Mouse (Mus musculus) heart, embryonic 12.5 days (tissue): ENCODE measurements at regions not wholly inside any gene's neighbourhood (a gene's known extent, or its start where the extent isn't known, plus 50 kb on each side); places are given as distances from the start of the nearest gene placed in this dataset.

Source experiments
- ATAC-seq: fragments of 200-750 bp; cut with Nextera tagmentation; 2 replicates; pipeline ENCODE4 v1.8.0; 2017; ENCODE audit warnings: moderate TSS enrichment, moderate library complexity; ENCODE audit not compliant: insufficient number of reproducible peaks, low FRiP score
- H3K27ac ChIP-seq: fragments of 300-500 bp; sonication (generic); 2 replicates; pipeline ENCODE4 v1.5.1; 2016; ENCODE audit warnings: mild to moderate bottlenecking, moderate library complexity; ENCODE audit not compliant: poor library complexity, severe bottlenecking
- H3K27me3 ChIP-seq: fragments of 300-500 bp; sonication (generic); replicated peaks from 2 replicates; pipeline ENCODE4 v1.6.1; 2016; ENCODE audit warnings: mild to moderate bottlenecking, moderate library complexity
- H3K36me3 ChIP-seq: fragments of 300-500 bp; sonication (generic); 2 replicates; pipeline ENCODE4 v1.6.1; 2016; ENCODE audit warnings: mild to moderate bottlenecking, moderate library complexity
- H3K4me1 ChIP-seq: fragments of 300-500 bp; sonication (generic); replicated peaks from 2 replicates; pipeline ENCODE4 v1.6.1; 2016; ENCODE audit warnings: mild to moderate bottlenecking
- H3K4me2 ChIP-seq: fragments of 300-500 bp; sonication (generic); 2 replicates; pipeline ENCODE4 v1.6.1; 2016; ENCODE audit warnings: mild to moderate bottlenecking, moderate library complexity
- H3K4me3 ChIP-seq: fragments of 300-500 bp; sonication (generic); 2 replicates; pipeline ENCODE4 v1.5.1; 2016; ENCODE audit warnings: mild to moderate bottlenecking
- H3K9ac ChIP-seq: fragments of 300-500 bp; sonication (generic); 2 replicates; pipeline ENCODE4 v1.6.1; 2016; ENCODE audit warnings: mild to moderate bottlenecking, moderate library complexity
- H3K9me3 ChIP-seq: fragments of 300-500 bp; sonication (generic); replicated peaks from 2 replicates; pipeline ENCODE4 v1.6.1; 2016; ENCODE audit warnings: mild to moderate bottlenecking, moderate library complexity
- WGBS: fragments of 180-500 bp; shearing (Covaris S2); methylation state at CpG from one replicate; pipeline ENCODE4 v1.1.7; 2016; 5-methylcytosine and 5-hydroxymethylcytosine counted together

GRCm38 (mm10) chr3:149045343-149045742 is 55.0 kb upstream of the Adgrl2 start:
- ATAC-seq, result no peak
- Histone ChIP-seq H3K4me1 (0 out of 2 replicates have a peak, but pooled peaks cover 11% of the 10 kb centered on the region), H3K27ac (no peak overlapping the region), H3K9ac (no peak overlapping the region), H3K4me2 (no peak overlapping the region), H3K27me3 (0 out of 2 replicates have a peak, but pooled peaks cover 5% of the 10 kb centered on the region), H3K36me3 (no peaks in the 10 kb centered on the region), H3K4me3 (no peak overlapping the region), H3K9me3 (no peaks in the 10 kb centered on the region)
- 57% methylated on average over 5 of the region's 5 CpGs for WGBS

DNA sequence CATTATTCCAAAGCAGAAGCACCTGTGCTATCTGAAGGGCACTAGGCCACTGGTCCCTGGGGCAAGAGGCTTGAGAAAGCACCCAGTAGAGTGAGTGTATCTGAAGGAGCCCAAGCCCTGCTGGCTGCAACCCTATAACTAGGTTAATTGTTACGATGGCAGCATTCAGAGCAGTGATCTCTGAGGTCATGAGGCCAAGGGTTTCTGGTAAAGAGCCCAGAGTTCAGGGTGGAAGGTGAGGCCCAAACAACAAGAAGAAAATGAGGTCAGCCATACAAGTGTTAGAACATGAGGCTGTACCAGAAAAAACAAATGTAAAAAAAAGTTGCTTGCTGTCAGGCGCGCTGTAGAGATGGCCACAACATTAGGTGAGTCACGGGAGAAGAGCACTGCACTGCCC is 53.5 kb upstream of the Adgrl2 start:
- Histone ChIP-seq H3K4me2 (no peak overlapping the region), H3K4me3 (no peak overlapping the region), H3K4me1 (peaks cover 16% of the 10 kb centered on the region; the same call in 1 of the 2 replicates), H3K27me3 (0 out of 2 replicates have a peak, but pooled peaks cover 5% of the 10 kb centered on the region), H3K27ac (no peak overlapping the region), H3K36me3 (no peaks in the 10 kb centered on the region), H3K9me3 (no peaks in the 10 kb centered on the region), H3K9ac (no peak overlapping the region)
- no peak for ATAC-seq
- WGBS, result 86% methylated on average over 4 of the region's 4 CpGs

DNA sequence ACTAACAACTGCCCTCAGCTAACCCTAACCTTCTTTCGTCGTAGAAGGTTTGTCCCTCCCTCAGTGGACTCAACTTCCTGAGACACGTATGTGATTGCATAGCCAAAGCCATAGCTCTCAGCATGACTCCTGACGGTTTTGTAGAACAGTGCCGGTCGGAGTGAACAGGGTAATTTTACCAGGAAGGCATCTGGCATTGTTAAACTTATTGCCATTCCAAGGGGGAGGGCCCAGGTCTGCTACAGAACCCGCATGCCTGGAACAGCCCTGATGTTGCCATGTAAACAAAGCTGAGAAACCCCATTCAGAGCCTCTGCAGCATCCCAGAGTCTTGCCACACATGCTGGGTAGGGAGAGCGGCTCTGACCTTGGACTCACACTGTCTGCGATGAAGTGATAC is 52.2 kb upstream of the Adgrl2 start:
- Histone ChIP-seq H3K27ac (no peak overlapping the region), H3K4me2 (no peak overlapping the region), H3K4me1 (peaks cover 23% of the 10 kb centered on the region), H3K27me3 (0 out of 2 replicates have a peak, but pooled peaks cover 5% of the 10 kb centered on the region), H3K9ac (no peak overlapping the region), H3K9me3 (no peaks in the 10 kb centered on the region), H3K4me3 (no peak overlapping the region), H3K36me3 (no peaks in the 10 kb centered on the region)
- no peak for ATAC-seq
- 65% methylated on average over 9 of the region's 9 CpGs for WGBS

- no peak for ATAC-seq
- no peaks in the 10 kb centered on the region for H3K9me3 ChIP-seq
- H3K27ac ChIP-seq, result no peak overlapping the region
- H3K9ac ChIP-seq, result no peak overlapping the region
- H3K27me3 ChIP-seq, result 0 out of 2 replicates have a peak, but pooled peaks cover 5% of the 10 kb centered on the region
- no peak overlapping the region for H3K4me2 ChIP-seq
- WGBS, result 54% methylated on average over 3 of the region's 3 CpGs
- H3K4me3 ChIP-seq, result no peak overlapping the region
- peaks cover 23% of the 10 kb centered on the region for H3K4me1 ChIP-seq
- H3K36me3 ChIP-seq, result no peaks in the 10 kb centered on the region
Observed at GRCm38 (mm10) chr3:149041188-149041587, 50.8 kb upstream of the Adgrl2 start.
